Mouse (Mus musculus): ENCODE data around the gene Csnk2a2. TPM values are rescaled to one million over a fixed set of nuclear protein-coding genes. Genes with fewer than 3 reads are reported as not detected.

The Csnk2a2 gene
- polyA plus RNA-seq, 1 experiment, result 19.6 TPM

DNA sequence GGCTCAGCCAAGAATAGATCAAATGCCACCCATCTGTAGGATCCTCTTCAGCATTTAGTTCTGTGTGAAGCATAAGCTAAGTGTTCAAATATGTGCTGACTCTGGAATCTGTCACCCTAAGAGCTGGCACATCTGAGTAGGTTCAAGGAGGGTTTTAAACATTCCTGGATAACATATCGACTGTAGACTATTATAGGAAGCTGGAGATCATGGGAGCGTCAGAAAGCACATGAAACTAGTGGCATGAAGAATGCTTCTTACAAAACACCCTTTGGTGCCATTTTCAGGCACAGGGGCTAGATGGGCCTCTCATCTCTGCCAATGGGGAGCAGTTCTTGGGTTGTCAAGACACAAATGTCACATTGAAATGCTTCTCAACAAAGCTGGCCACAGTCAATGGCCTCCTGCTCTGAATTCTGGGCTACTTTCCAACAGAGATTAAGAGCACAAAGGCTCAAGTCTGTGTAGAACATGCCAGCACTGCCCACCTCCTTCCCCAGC lies 63.0 kb downstream of the Csnk2a2 start:
- DNase-seq, result peak; percentile 59

GRCm38 (mm10) chr8:95424682-95425081 lies 65.2 kb downstream of the Csnk2a2 start:
- no peak overlapping the region for H3K27ac ChIP-seq (ENCODE audit: insufficient read depth, low read depth, low read length)
- peaks cover 15% of the 10 kb centered on the region for H3K4me1 ChIP-seq (ENCODE audit: control insufficient read depth, insufficient read depth, low read length)
- H3K4me3 ChIP-seq (ENCODE audit: insufficient read depth, low read depth, low read length), result no peak overlapping the region
- no peak for DNase-seq
- H3K27me3 ChIP-seq (replicated peaks; ENCODE audit: control insufficient read depth, insufficient read depth, low read length), result no peaks in the 10 kb centered on the region
- TF ChIP-seq CTCF (conservative IDR thresholded peaks at IDR 0.05; ENCODE audit: insufficient read depth, insufficient read length, low read depth, low read length), result no peak
- no peak for TF ChIP-seq POLR2A (IDR thresholded peaks at IDR 0.05; ENCODE audit: low read depth, low read length)
- H3K36me3 ChIP-seq (ENCODE audit: control insufficient read depth, insufficient read depth, low read length), result peaks cover 3% of the 10 kb centered on the region
- WGBS, result 78% methylated on average over 7 of the region's 7 CpGs

More for the DNA sequence above, 63.0 kb downstream of the Csnk2a2 start:
- H3K4me1 ChIP-seq (ENCODE audit: control insufficient read depth, insufficient read depth, low read length), result peaks cover 19% of the 10 kb centered on the region
- 36% methylated on average over 2 of the region's 2 CpGs for WGBS
- no peaks in the 10 kb centered on the region; the same call in 1 of the 2 replicates for H3K36me3 ChIP-seq (ENCODE audit: control insufficient read depth, insufficient read depth, low read length)
- H3K27me3 ChIP-seq (replicated peaks; ENCODE audit: control insufficient read depth, insufficient read depth, low read length), result no peaks in the 10 kb centered on the region
- 0 out of 2 replicates have a peak overlapping the region, but pooled peaks have one; percentile 41 for H3K27ac ChIP-seq (ENCODE audit: insufficient read depth, low read depth, low read length)
- H3K4me3 ChIP-seq (ENCODE audit: insufficient read depth, low read depth, low read length), result no peak overlapping the region
- no peak for TF ChIP-seq POLR2A (IDR thresholded peaks at IDR 0.05; ENCODE audit: low read depth, low read length)
- TF ChIP-seq CTCF (conservative IDR thresholded peaks at IDR 0.05; ENCODE audit: insufficient read depth, insufficient read length, low read depth, low read length), result no peak

GRCm38 (mm10) chr8:95422193-95422810 lies 67.5 kb downstream of the Csnk2a2 start:
- H3K36me3 ChIP-seq (ENCODE audit: control insufficient read depth, insufficient read depth, low read length), result peaks cover 4% of the 10 kb centered on the region
- DNase-seq, result no peak

DNA sequence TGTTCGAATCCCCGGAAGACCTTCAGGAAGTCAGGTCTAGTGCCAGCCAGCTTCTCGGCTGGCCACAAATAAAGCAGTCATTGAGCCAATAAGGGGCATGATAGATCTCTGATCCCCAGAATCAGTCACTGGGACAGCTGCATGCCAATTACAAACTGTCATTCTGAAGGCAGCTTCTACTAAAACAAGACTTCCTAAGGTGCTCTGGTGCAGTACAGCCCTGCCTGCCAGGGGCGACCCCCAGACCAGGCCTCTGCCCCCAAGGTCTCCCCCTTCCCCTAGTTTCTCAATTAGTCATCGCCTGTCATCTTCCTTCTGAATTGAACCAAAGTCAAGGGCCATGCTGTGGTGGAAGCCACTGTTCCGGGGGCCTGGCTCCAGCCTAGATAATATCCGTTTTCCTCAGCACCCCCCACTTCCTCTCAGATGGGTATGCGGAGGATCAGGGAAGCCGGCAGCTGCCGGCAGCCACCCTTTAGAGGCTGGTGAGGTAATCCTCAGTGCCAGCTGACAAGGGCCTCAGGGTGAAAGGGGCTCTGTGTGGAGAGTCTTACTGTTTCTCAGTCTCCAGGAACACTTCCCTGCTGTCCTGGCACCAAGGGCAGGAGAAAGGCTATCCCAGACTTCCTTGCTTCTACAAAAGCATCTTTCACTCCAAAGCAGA lies 78.4 kb downstream of the Csnk2a2 start:
- Histone ChIP-seq H3K4me1 (ENCODE audit: control insufficient read depth, insufficient read depth, low read length) (no peaks in the 10 kb centered on the region), H3K36me3 (ENCODE audit: control insufficient read depth, insufficient read depth, low read length) (no peaks in the 10 kb centered on the region), H3K27me3 (replicated peaks; ENCODE audit: control insufficient read depth, insufficient read depth, low read length) (no peaks in the 10 kb centered on the region), H3K27ac (ENCODE audit: insufficient read depth, low read depth, low read length) (no peak overlapping the region), H3K4me3 (ENCODE audit: insufficient read depth, low read depth, low read length) (no peak overlapping the region)
- DNase-seq, result peak; percentile 63
- TF ChIP-seq CTCF (conservative IDR thresholded peaks at IDR 0.05; ENCODE audit: insufficient read depth, insufficient read length, low read depth, low read length), result no peak
- TF ChIP-seq POLR2A (IDR thresholded peaks at IDR 0.05; ENCODE audit: low read depth, low read length), result no peak
- WGBS, result 48% methylated on average over 10 of the region's 10 CpGs

More at GRCm38 (mm10) chr8:95422193-95422810, 67.5 kb downstream of the Csnk2a2 start:
- TF ChIP-seq CTCF (conservative IDR thresholded peaks at IDR 0.05; ENCODE audit: insufficient read depth, insufficient read length, low read depth, low read length) (no peak), POLR2A (IDR thresholded peaks at IDR 0.05; ENCODE audit: low read depth, low read length) (no peak)
- no peaks in the 10 kb centered on the region for H3K27me3 ChIP-seq (replicated peaks; ENCODE audit: control insufficient read depth, insufficient read depth, low read length)
- H3K27ac ChIP-seq (ENCODE audit: insufficient read depth, low read depth, low read length), result no peak overlapping the region
- no peak overlapping the region for H3K4me3 ChIP-seq (ENCODE audit: insufficient read depth, low read depth, low read length)
- peaks cover 4% of the 10 kb centered on the region; the same call in 1 of the 2 replicates for H3K4me1 ChIP-seq (ENCODE audit: control insufficient read depth, insufficient read depth, low read length)
- 92% methylated on average over 14 of the region's 14 CpGs for WGBS

GRCm38 (mm10) chr8:95409518-95409917 lies 80.3 kb downstream of the Csnk2a2 start:
- Histone ChIP-seq H3K36me3 (ENCODE audit: control insufficient read depth, insufficient read depth, low read length) (no peaks in the 10 kb centered on the region), H3K27ac (ENCODE audit: insufficient read depth, low read depth, low read length) (no peak overlapping the region), H3K4me1 (ENCODE audit: control insufficient read depth, insufficient read depth, low read length) (no peaks in the 10 kb centered on the region), H3K4me3 (ENCODE audit: insufficient read depth, low read depth, low read length) (no peak overlapping the region), H3K27me3 (replicated peaks; ENCODE audit: control insufficient read depth, insufficient read depth, low read length) (no peaks in the 10 kb centered on the region)
- no peak for TF ChIP-seq CTCF (conservative IDR thresholded peaks at IDR 0.05; ENCODE audit: insufficient read depth, insufficient read length, low read depth, low read length)
- TF ChIP-seq POLR2A (IDR thresholded peaks at IDR 0.05; ENCODE audit: low read depth, low read length), result no peak
- 45% methylated on average over 5 of the region's 5 CpGs for WGBS
- peak; percentile 21 for DNase-seq

DNA sequence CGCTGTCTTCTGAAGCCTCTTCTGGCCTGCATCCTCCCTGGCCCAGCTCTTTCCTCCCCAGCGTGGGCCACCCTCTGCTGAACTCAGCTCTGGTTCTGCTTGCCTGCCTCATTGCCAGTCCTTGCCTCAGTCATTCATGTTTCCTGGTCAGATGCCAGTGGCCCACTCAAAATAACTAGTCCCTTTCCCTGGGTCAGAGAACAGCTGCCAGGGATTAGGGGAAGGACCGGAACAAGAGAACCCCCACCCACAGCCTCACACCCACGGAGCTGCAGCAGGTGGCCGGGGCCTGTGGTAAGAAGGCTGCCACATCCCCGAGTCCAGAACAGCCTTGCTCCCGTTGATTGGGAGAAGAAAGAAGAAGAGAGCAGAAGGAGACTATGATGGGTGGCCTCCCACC lies 88.7 kb downstream of the Csnk2a2 start:
- Histone ChIP-seq H3K4me1 (ENCODE audit: control insufficient read depth, insufficient read depth, low read length) (no peaks in the 10 kb centered on the region), H3K36me3 (ENCODE audit: control insufficient read depth, insufficient read depth, low read length) (no peaks in the 10 kb centered on the region), H3K4me3 (ENCODE audit: insufficient read depth, low read depth, low read length) (no peak overlapping the region), H3K27me3 (replicated peaks; ENCODE audit: control insufficient read depth, insufficient read depth, low read length) (no peaks in the 10 kb centered on the region), H3K27ac (ENCODE audit: insufficient read depth, low read depth, low read length) (no peak overlapping the region)
- TF ChIP-seq POLR2A (IDR thresholded peaks at IDR 0.05; ENCODE audit: low read depth, low read length) (no peak), CTCF (conservative IDR thresholded peaks at IDR 0.05; ENCODE audit: insufficient read depth, insufficient read length, low read depth, low read length) (no peak)
- WGBS, result 75% methylated on average over 7 of the region's 7 CpGs
- DNase-seq, result no peak

- 90% methylated on average over 9 of the region's 9 CpGs for WGBS
- Histone ChIP-seq H3K27ac (ENCODE audit: insufficient read depth, low read depth, low read length) (no peak overlapping the region), H3K27me3 (replicated peaks; ENCODE audit: control insufficient read depth, insufficient read depth, low read length) (no peaks in the 10 kb centered on the region), H3K4me3 (ENCODE audit: insufficient read depth, low read depth, low read length) (no peak overlapping the region), H3K4me1 (ENCODE audit: control insufficient read depth, insufficient read depth, low read length) (no peaks in the 10 kb centered on the region), H3K36me3 (ENCODE audit: control insufficient read depth, insufficient read depth, low read length) (no peaks in the 10 kb centered on the region)
- DNase-seq, result no peak
- no peak for TF ChIP-seq POLR2A (IDR thresholded peaks at IDR 0.05; ENCODE audit: low read depth, low read length)
- TF ChIP-seq CTCF (conservative IDR thresholded peaks at IDR 0.05; ENCODE audit: insufficient read depth, insufficient read length, low read depth, low read length), result no peak
Measured at GRCm38 (mm10) chr8:95399131-95399530, 90.7 kb downstream of the Csnk2a2 start.
